Mouse (Mus musculus): ENCODE measurements around the gene Lmx1a. TPM values are rescaled to one million over a fixed set of nuclear protein-coding genes. Genes with fewer than 3 reads are reported as not detected.

The Lmx1a gene
- polyA plus RNA-seq (2015; fragmentation: Nextera tagmentation; extraction: Ambion mirVana): 7.0 and 7.1 TPM in 2 replicates

DNA sequence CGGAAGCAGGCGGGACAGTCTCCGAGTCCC, at the start of gene Lmx1a:
Gene Lmx1a (plus strand): TSS at position 6 of the 30 bp plus-strand sequence.
- Histone ChIP-seq H3K4me2 (ENCODE audit: low read length) (peak within 1 kb of the TSS; percentile 74), H3K9me3 (ENCODE audit: control insufficient read depth, low read length) (peaks cover 5% of the 10 kb centered on the region), H3K36me3 (ENCODE audit: control insufficient read depth, insufficient read depth, low read length) (no peaks in the 10 kb centered on the region), H3K4me3 (ENCODE audit: low read length) (peak within 1 kb of the TSS; percentile 45), H3K9ac (ENCODE audit: low read depth, low read length) (peak within 1 kb of the TSS; percentile 46), H3K27ac (ENCODE audit: low read depth, low read length) (no peak within 1 kb of the TSS), H3K27me3 (replicated peaks; ENCODE audit: control insufficient read depth, insufficient read depth, low read length) (peaks cover 20% of the 10 kb centered on the region), H3K4me1 (ENCODE audit: control insufficient read depth, insufficient read depth, low read depth, low read length) (peaks cover 18% of the 10 kb centered on the region)
- WGBS: 0% methylated on average over 3 of the region's 3 CpGs
- ATAC-seq: no peak

DNA sequence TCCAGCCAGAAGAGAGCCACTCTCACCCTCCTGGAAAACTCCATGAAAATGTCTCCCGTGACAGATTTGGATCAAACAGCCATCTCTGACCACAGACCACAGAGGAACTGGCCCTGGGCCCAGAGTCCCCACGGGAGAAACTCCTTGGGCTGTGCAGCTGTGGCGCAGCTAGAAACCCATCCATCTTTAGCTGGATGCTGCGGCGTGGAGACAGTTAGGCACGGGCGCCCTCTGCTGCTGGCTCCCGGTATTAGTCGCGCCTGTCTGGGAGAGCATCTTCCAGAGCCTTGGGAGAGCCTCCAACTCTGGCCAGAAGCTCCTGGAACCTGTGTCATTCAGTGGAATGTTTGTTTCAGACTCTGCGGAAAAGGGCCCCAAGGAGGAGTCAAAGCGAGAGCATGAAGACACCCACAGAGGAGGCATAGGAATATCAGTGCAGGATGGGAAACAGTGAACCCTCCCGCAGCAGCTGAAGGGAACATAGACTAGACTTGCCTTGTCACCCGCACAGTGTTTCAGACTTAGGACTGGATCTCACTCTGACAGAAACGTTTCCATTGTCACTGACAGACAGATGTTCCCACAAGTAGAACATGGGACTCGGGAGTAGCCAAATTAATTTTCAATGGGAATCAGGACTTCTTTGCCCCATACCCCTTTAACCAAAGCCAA, 44.0 kb upstream of the Lmx1a start:
- Histone ChIP-seq H3K36me3 (ENCODE audit: control insufficient read depth, insufficient read depth, low read length) (no peaks in the 10 kb centered on the region), H3K4me2 (ENCODE audit: low read length) (peak overlapping the region; percentile 39)
- WGBS: 17% methylated on average over 16 of the region's 16 CpGs

DNA sequence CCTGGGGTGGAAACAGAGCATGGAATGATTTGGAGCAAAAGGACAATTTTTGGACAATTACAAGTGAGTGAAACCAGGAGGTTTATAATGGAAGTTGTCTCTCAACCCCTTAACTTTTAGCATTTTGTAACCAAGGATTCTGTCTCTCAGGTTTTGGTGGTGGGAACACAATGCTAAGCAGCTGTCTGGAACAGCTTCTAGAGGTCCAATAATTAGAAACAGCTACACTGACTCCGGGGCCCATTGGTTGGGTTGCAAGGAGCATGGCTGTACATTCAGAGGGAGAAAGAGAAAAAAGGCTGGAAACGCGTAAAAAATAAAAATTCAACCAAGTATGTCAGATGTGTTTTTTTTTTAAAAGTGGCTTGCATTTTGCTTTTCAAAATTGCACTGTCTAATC, 40.4 kb upstream of the Lmx1a start:
- Histone ChIP-seq H3K9me3 (ENCODE audit: control insufficient read depth, low read length) (no peaks in the 10 kb centered on the region), H3K36me3 (ENCODE audit: control insufficient read depth, insufficient read depth, low read length) (no peaks in the 10 kb centered on the region), H3K9ac (ENCODE audit: low read depth, low read length) (no peak overlapping the region), H3K4me2 (ENCODE audit: low read length) (no peak overlapping the region), H3K4me1 (ENCODE audit: control insufficient read depth, insufficient read depth, low read depth, low read length) (no peaks in the 10 kb centered on the region), H3K4me3 (ENCODE audit: low read length) (no peak overlapping the region), H3K27ac (ENCODE audit: low read depth, low read length) (no peak overlapping the region), H3K27me3 (replicated peaks; ENCODE audit: control insufficient read depth, insufficient read depth, low read length) (no peaks in the 10 kb centered on the region)
- ATAC-seq: no peak
- 89% methylated on average over 3 of the region's 3 CpGs for WGBS

More for the DNA sequence above, 44.0 kb upstream of the Lmx1a start:
- Histone ChIP-seq H3K4me1 (ENCODE audit: control insufficient read depth, insufficient read depth, low read depth, low read length) (no peaks in the 10 kb centered on the region), H3K4me3 (ENCODE audit: low read length) (no peak overlapping the region), H3K9me3 (ENCODE audit: control insufficient read depth, low read length) (no peaks in the 10 kb centered on the region), H3K9ac (ENCODE audit: low read depth, low read length) (no peak overlapping the region), H3K27me3 (replicated peaks; ENCODE audit: control insufficient read depth, insufficient read depth, low read length) (no peaks in the 10 kb centered on the region; the same call in 1 of the 2 replicates), H3K27ac (ENCODE audit: low read depth, low read length) (no peak overlapping the region)
- peak; percentile 89 for ATAC-seq

DNA sequence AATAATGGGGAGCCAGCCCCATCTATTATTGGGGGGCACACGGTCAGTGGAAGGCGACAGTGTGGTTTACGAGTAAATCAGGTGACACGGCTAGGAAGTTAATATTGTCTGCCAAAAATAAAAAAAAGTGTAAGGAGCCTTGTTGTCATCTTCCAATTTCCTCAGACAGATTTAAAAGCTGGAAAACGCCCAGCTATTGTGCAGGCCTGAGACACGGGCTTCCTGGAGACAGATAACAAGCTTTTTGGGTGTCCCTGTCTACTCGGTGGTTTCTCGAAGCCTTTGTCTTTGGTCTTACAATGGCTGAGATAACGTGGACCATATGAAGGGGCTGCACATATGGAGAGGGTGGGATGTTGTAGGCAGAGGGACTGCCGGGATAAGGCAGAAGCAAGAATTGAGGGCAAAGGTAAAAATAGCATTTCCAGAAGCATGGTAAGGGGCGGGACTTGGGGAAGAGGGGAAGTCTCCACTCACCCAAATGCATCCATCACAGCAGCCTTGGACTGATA, 39.9 kb upstream of the Lmx1a start:
- H3K27ac ChIP-seq (ENCODE audit: low read depth, low read length): no peak overlapping the region
- H3K4me2 ChIP-seq (ENCODE audit: low read length): no peak overlapping the region
- no peak overlapping the region for H3K4me3 ChIP-seq (ENCODE audit: low read length)
- no peaks in the 10 kb centered on the region for H3K27me3 ChIP-seq (replicated peaks; ENCODE audit: control insufficient read depth, insufficient read depth, low read length)
- WGBS: 78% methylated on average over 11 of the region's 11 CpGs
- H3K9me3 ChIP-seq (ENCODE audit: control insufficient read depth, low read length): no peaks in the 10 kb centered on the region
- no peak overlapping the region for H3K9ac ChIP-seq (ENCODE audit: low read depth, low read length)
- H3K36me3 ChIP-seq (ENCODE audit: control insufficient read depth, insufficient read depth, low read length): no peaks in the 10 kb centered on the region
- no peaks in the 10 kb centered on the region for H3K4me1 ChIP-seq (ENCODE audit: control insufficient read depth, insufficient read depth, low read depth, low read length)
- no peak for ATAC-seq

DNA sequence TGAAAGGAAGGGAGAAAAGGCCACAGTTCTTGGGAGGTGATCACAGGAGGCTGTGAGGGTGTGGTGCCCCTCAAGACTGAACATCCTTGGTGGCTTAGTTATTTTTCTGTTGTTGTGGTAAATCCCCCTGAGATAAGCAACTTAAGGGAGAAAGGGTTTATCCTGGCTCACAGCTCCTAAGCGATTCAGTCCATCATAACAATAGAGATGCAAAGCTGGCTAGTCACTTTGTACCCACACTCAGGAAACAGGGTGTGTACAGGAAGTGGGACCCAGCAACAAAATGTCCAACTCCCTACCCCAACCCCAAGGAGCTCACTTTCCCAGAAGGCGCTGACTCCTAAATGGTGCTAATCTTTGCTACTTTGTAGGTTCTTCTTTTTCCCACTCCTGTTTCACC, 36.7 kb upstream of the Lmx1a start:
- no peaks in the 10 kb centered on the region for H3K4me1 ChIP-seq (ENCODE audit: control insufficient read depth, insufficient read depth, low read depth, low read length)
- no peak overlapping the region for H3K9ac ChIP-seq (ENCODE audit: low read depth, low read length)
- H3K27ac ChIP-seq (ENCODE audit: low read depth, low read length): no peak overlapping the region
- no peaks in the 10 kb centered on the region for H3K36me3 ChIP-seq (ENCODE audit: control insufficient read depth, insufficient read depth, low read length)
- no peak for ATAC-seq
- no peaks in the 10 kb centered on the region; the same call in 1 of the 2 replicates for H3K27me3 ChIP-seq (replicated peaks; ENCODE audit: control insufficient read depth, insufficient read depth, low read length)
- no peaks in the 10 kb centered on the region for H3K9me3 ChIP-seq (ENCODE audit: control insufficient read depth, low read length)
- H3K4me2 ChIP-seq (ENCODE audit: low read length): no peak overlapping the region
- 79% methylated on average over 2 of the region's 2 CpGs for WGBS
- H3K4me3 ChIP-seq (ENCODE audit: low read length): no peak overlapping the region

DNA sequence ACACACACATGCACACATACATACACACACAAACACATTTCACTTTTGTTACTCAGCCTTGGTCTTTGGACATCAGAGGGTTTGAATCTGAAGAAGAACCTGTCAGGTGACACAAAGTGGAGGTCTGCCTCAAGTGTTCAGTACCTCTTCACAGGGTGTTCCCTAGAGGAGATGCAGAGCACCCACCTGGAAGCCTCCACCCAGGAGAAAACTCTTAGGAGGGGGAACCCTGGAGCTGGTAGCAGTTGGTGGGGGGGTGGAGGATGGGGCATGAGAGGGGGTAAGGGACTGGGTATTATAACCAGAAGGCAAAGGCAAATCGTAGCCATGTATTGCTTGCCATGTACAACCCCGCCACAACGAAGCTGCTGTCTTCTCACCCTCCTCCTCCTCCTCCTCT, 30.0 kb upstream of the Lmx1a start:
- Histone ChIP-seq H3K4me1 (ENCODE audit: control insufficient read depth, insufficient read depth, low read depth, low read length) (peaks cover 13% of the 10 kb centered on the region), H3K36me3 (ENCODE audit: control insufficient read depth, insufficient read depth, low read length) (no peaks in the 10 kb centered on the region), H3K4me2 (ENCODE audit: low read length) (no peak overlapping the region), H3K27ac (ENCODE audit: low read depth, low read length) (no peak overlapping the region), H3K9me3 (ENCODE audit: control insufficient read depth, low read length) (no peaks in the 10 kb centered on the region), H3K9ac (ENCODE audit: low read depth, low read length) (no peak overlapping the region), H3K4me3 (ENCODE audit: low read length) (no peak overlapping the region), H3K27me3 (replicated peaks; ENCODE audit: control insufficient read depth, insufficient read depth, low read length) (peaks cover 3% of the 10 kb centered on the region)
- 85% methylated on average over 3 of the region's 3 CpGs for WGBS
- no peak for ATAC-seq

DNA sequence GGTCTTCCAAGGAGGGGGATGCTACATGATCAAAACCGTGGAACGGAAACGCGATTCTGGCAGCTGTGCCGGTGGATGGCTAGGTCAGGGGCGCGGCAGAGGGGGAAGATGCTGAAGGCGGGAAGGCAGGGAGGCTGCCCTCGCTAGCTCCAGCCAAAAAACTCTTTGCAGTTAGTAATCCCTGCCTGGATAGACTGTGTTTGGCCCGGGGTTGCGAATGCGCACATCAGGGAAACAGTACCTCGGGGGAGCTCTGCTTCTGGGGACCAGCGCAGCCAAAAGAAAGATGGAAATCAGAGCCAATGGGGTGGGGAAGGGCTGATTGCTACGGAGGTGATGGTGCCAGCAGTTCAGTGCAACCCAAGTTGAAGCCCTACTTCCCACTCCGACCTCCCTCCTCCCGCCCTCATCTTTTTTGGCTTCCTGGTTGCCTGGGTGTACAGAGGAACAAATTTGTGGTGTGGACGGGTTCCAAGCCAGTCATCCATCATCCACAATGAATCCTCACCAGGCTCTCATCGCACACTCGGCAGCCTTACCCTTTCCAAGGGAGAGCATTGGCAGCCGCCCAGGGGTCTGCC, 28.4 kb upstream of the Lmx1a start:
- H3K4me1 ChIP-seq (ENCODE audit: control insufficient read depth, insufficient read depth, low read depth, low read length): peaks cover 13% of the 10 kb centered on the region
- H3K4me3 ChIP-seq (ENCODE audit: low read length): peak overlapping the region; percentile 30
- peak overlapping the region; percentile 48; the same call in 1 of the 2 replicates for H3K27ac ChIP-seq (ENCODE audit: low read depth, low read length)
- WGBS: 1% methylated on average over 21 of the region's 21 CpGs
- no peaks in the 10 kb centered on the region for H3K36me3 ChIP-seq (ENCODE audit: control insufficient read depth, insufficient read depth, low read length)
- no peaks in the 10 kb centered on the region for H3K9me3 ChIP-seq (ENCODE audit: control insufficient read depth, low read length)
- peak overlapping the region; percentile 22; the same call in 1 of the 2 replicates for H3K9ac ChIP-seq (ENCODE audit: low read depth, low read length)
- peaks cover 3% of the 10 kb centered on the region for H3K27me3 ChIP-seq (replicated peaks; ENCODE audit: control insufficient read depth, insufficient read depth, low read length)
- H3K4me2 ChIP-seq (ENCODE audit: low read length): peak overlapping the region; percentile 56
- peak; percentile 97 for ATAC-seq

DNA sequence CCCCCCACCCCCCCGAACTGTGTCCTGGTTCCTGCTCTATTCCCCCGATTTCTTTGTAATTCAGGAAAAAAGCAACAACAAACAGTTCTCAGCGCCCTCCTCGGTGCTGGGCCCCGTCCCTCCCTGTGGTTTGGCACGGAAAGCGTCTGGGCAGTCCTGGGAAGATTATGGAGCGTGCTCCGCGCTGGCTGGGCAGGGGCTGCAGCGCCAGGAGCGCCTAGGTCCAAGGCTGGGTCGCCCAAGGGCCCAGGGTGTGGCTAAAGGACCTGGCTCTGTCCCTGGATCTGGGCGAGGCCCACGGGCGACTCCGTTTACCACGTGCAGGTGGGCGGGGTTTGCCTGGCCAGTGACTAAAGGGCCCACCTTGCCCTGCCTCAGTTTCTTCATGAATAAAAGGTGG, 27.9 kb upstream of the Lmx1a start:
- Histone ChIP-seq H3K27me3 (replicated peaks; ENCODE audit: control insufficient read depth, insufficient read depth, low read length) (peaks cover 3% of the 10 kb centered on the region), H3K4me2 (ENCODE audit: low read length) (peak overlapping the region; percentile 56), H3K4me1 (ENCODE audit: control insufficient read depth, insufficient read depth, low read depth, low read length) (peaks cover 13% of the 10 kb centered on the region), H3K4me3 (ENCODE audit: low read length) (peak overlapping the region; percentile 30), H3K9me3 (ENCODE audit: control insufficient read depth, low read length) (no peaks in the 10 kb centered on the region), H3K27ac (ENCODE audit: low read depth, low read length) (no peak overlapping the region), H3K36me3 (ENCODE audit: control insufficient read depth, insufficient read depth, low read length) (no peaks in the 10 kb centered on the region), H3K9ac (ENCODE audit: low read depth, low read length) (peak overlapping the region; percentile 4)
- 2% methylated on average over 19 of the region's 19 CpGs for WGBS
- ATAC-seq: peak; percentile 93

DNA sequence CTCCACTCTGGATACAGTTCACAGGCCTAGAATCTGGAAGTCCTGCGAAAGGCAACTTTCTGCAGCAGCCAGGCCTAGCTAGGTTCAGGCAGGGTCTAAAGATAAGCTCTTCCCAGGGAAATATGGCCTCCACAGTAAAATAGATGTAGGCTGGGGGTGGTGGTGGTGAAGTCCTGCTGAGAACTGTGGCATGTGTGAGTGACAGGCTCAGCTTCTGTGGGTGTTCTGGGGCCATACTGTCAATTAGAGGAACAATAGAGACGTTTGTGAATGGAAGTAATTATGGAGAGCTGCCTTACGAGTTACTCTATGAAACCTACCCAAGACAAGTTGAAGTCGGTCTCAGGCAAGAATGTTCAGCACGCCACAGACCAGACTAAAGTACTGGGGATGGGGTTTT, 25.9 kb upstream of the Lmx1a start:
- H3K27me3 ChIP-seq (replicated peaks; ENCODE audit: control insufficient read depth, insufficient read depth, low read length): peaks cover 3% of the 10 kb centered on the region
- no peak overlapping the region for H3K27ac ChIP-seq (ENCODE audit: low read depth, low read length)
- H3K4me2 ChIP-seq (ENCODE audit: low read length): no peak overlapping the region
- no peaks in the 10 kb centered on the region for H3K36me3 ChIP-seq (ENCODE audit: control insufficient read depth, insufficient read depth, low read length)
- H3K4me1 ChIP-seq (ENCODE audit: control insufficient read depth, insufficient read depth, low read depth, low read length): peaks cover 13% of the 10 kb centered on the region
- WGBS: 46% methylated on average over 5 of the region's 5 CpGs
- H3K9me3 ChIP-seq (ENCODE audit: control insufficient read depth, low read length): no peaks in the 10 kb centered on the region
- H3K4me3 ChIP-seq (ENCODE audit: low read length): no peak overlapping the region
- no peak overlapping the region for H3K9ac ChIP-seq (ENCODE audit: low read depth, low read length)
- no peak for ATAC-seq
